Mouse (Mus musculus) thymus, postnatal 25 days (tissue): ENCODE measurements around the gene Dsn1.

Experiments used
- DNase-seq: peaks from one replicate; pipeline ENCODE4 v3.0.0; 2022

The Dsn1 gene

DNA sequence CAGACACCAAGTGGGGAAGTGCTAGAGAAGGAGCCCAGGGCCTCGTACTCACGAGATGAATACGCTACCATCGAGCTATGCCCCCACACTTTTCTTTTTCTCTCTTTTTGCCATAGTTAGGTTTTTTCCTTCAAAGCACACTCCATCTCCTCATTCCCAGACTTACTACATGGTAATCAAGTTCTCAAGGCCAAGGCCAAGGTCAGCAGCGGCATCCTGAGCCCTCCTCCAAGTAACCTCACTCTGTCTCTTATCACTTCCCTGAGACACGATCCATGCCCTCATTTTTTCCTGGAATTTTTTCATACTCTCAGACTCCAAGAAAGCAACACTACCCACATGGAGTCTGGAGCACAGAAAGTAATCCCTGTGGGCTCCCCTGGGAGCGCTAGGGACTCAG is 43.1 kb downstream of the Dsn1 start:
- DNase-seq: no peak

DNA sequence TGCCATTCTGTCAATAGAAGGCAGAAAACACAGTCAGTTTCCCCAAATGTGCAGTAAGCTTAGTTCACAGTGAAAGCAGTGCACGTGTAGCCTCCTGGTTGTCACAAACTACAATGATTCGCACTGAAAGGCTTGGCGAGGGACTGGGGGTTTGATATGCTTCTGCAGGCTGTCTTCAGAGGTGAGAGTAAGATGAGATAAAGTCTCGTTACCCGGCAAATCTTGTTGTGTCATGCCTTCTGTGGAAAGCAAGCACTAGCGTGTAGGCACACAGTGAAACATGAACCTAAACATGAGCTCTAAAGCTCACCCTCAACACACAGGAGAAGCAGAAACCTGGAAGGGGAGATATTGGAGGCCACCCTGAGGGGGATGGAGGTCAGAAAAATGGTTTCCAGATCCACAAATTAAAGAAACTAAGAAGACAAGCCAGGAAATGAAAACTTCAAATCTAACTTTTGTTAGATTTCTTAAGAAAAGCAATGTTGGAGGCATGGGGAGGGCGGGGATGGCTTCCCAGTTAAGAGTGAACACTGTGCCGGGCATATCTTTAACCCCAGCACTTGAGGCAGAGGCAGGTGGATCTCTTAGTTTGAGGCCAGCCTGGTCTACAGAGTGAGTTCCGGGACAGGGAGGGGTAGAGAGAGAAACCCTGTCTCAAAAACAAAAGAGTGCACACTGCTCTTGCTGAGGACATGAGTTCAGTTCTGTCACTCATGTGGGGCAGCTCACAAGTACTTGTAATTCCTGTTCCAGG is 48.3 kb downstream of the Dsn1 start:
- DNase-seq: no peak

DNA sequence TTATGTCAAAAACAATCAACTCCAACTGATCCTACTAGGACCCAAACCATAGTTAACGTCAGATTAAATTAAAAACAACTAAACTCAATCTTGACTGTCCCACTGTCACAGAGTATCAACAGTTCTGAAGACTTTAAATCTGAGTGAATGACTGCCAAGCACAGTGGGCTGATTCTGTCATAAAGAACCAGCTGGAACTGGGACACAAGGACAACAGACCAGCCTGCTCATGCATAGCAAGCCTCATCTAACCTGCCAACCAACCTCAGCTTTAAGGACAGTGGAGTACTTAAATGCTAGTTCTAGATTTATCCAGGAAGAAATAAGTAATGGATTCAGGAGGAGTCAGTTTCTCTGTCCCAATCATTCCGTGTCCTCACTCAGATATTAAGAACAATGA is 49.9 kb downstream of the Dsn1 start:
- no peak for DNase-seq

DNA sequence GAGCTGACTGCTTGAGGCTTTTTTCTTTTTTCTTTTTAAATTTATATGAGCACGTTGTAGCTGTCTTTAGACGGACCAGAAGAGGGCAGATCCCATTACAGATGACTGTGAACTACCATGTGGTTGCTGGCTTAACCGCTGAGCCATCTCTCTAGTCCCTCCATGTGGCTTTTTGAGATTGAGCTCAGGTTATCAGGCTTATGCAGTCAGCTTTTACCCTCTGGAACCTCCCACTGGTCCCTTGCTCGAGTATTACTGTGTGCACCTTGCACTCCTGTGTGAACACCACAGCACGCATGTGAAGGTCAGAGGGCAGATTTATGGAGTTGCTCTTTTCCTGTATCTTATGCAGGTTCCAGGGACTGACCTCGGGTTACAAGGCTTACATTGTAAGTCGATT is 50.6 kb downstream of the Dsn1 start:
- no peak for DNase-seq

DNA sequence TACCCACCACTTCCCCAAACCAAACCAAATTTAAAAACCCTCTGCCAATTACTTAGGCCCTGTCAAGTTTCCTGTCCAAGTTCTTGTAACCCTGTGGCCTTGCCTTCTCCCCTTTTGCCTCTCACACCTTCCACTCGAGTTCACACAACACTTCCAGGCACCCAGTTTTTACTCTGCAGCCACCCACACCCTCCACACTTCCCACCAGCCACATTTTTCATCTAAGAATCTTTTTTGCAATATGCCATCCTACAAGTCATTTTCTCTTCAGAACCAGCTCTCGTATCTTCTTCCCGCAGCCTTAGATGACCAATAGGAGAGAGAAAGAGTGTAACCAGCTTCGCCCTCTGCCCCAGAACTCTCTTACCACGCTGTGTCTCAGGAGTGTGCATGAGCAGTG is 52.5 kb downstream of the Dsn1 start:
- DNase-seq: no peak

DNA sequence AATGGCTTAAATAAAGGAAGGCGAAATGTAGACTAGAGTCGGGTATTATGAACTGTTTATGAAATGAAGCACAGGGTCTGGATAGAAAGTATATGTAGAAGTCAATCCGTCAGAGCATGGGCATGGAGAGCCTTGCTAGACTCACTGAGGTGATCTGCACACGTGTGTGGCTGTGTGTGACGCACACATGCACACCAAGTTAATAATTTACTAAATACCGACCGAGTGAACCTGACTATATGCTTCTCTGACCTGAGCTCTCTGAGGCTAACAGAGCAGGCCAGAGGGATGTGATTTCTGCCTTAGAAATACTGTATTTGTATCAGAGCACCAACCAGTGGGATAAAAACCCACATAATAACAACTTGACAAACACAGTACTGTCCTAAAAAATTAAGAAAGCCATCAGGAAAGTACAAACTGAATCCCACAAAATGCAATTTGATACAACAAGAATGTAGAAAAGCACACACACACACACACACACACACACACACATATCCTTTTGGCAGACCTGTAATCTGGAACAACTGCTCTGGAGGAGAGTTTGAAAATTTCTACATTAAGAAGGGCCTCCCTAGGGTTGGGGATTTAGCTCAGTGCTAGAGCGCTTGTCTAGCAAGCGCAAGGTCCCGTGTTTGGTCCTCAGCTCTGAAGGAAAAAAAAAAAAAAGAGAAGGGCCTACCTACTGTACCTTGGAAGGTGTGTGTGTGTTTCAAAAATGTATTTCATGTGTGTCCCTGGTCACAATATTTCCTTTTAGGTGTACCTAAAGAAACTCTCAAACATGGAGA is 55.5 kb downstream of the Dsn1 start:
- no peak for DNase-seq

DNA sequence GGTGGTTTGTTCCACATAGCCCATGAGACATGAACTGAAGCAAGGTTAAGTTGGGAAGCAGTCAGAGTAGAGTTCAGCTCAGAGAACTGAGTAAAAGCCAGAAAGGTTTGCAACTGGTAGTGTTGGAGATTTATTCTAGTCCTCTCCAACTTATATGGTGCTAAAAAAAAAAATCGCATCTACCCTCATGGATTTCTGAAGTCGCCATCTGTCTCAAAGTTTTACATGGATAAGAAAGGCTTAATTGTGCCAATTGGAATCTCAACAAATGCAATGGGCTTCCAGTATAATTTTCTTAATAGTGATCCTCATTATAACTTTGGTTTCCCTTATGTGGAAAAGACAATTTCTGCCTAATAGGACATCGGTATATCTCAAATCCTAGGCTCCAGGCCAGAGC is 56.1 kb downstream of the Dsn1 start:
- DNase-seq: no peak
